Mouse (Mus musculus) midbrain, embryonic 16.5 days (tissue): ENCODE data around the gene Mrps9. TPM values are rescaled to one million over a fixed set of nuclear protein-coding genes. Genes with fewer than 3 reads are reported as not detected.
"Not testable (repeated sequence)": the region's sequence is repeated elsewhere in the genome, so short reads cannot be mapped to it uniquely, and the experiment has no call there.

Experiments used
- ATAC-seq: fragments of 200-750 bp; cut with Nextera tagmentation; 2 replicates; pipeline ENCODE4 v1.8.0; 2017; ENCODE audit warnings: moderate TSS enrichment
- H3K27ac ChIP-seq: fragments of 300-500 bp; sonication (generic); 2 replicates; pipeline ENCODE4 v1.5.1; 2014; ENCODE audit warnings: mild to moderate bottlenecking, low read length, mixed read lengths
- H3K27me3 ChIP-seq: fragments of 300-500 bp; sonication (generic); 2 replicates; pipeline ENCODE4 v1.6.1; 2014; ENCODE audit warnings: low read depth, low read length, mixed read lengths; ENCODE audit not compliant: control insufficient read depth, insufficient read depth
- H3K36me3 ChIP-seq: fragments of 300-500 bp; sonication (generic); 2 replicates; pipeline ENCODE4 v1.6.1; 2014; ENCODE audit warnings: mild to moderate bottlenecking, low read length, moderate library complexity, mixed read lengths; ENCODE audit not compliant: control insufficient read depth, insufficient read depth
- H3K4me1 ChIP-seq: fragments of 300-500 bp; sonication (generic); 2 replicates; pipeline ENCODE4 v1.6.1; 2014; ENCODE audit warnings: mild to moderate bottlenecking, low read length, mixed read lengths; ENCODE audit not compliant: control insufficient read depth, insufficient read depth
- H3K4me2 ChIP-seq: fragments of 300-500 bp; sonication (generic); 2 replicates; pipeline ENCODE4 v1.6.1; 2014; ENCODE audit warnings: mild to moderate bottlenecking, low read length, mixed read lengths
- H3K4me3 ChIP-seq: fragments of 300-500 bp; sonication (generic); 2 replicates; pipeline ENCODE4 v1.5.1; 2014; ENCODE audit warnings: low read depth, mild to moderate bottlenecking, low read length, moderate library complexity, mixed read lengths
- H3K9ac ChIP-seq: fragments of 300-500 bp; sonication (generic); 2 replicates; pipeline ENCODE4 v1.6.1; 2014; ENCODE audit warnings: low read depth, low read length, mixed read lengths
- H3K9me3 ChIP-seq: fragments of 300-500 bp; sonication (generic); replicated peaks from 2 replicates; pipeline ENCODE4 v1.6.1; 2014; ENCODE audit warnings: mild to moderate bottlenecking, low read length, mixed read lengths; ENCODE audit not compliant: control insufficient read depth, poor library complexity, severe bottlenecking
- WGBS: fragments of 180-500 bp; shearing (Covaris S2); extraction: QIAGEN DNeasy Blood & Tissue Kit; methylation state at CpG from one replicate; pipeline ENCODE4 v1.1.7; 2014; 5-methylcytosine and 5-hydroxymethylcytosine counted together
- polyA plus RNA-seq: library from polyadenylated mRNA; unstranded; fragments of >200 nt; fragmentation: Nextera tagmentation; extraction: Ambion mirVana; gene quantifications from 2 replicates; pipeline ENCODE4 v1.2.1, GENCODE M21; 2015

Mrps9 gene
- polyA plus RNA-seq, 1 experiment from 2014 or later: 31.8 TPM

- Histone ChIP-seq H3K9me3 (no peaks in the 10 kb centered on the region), H3K4me1 (no peaks in the 10 kb centered on the region), H3K4me2 (no peak overlapping the region), H3K27ac (no peak overlapping the region), H3K36me3 (no peaks in the 10 kb centered on the region; the same call in 1 of the 2 replicates), H3K27me3 (no peaks in the 10 kb centered on the region), H3K4me3 (no peak overlapping the region), H3K9ac (no peak overlapping the region)
- no peak for ATAC-seq
- WGBS: 94% methylated on average over 3 of the region's 3 CpGs
These were observed 16.2 kb downstream of the Mrps9 start for GRCm38 (mm10) chr1:42867188-42867587.

GRCm38 (mm10) chr1:42874174-42874573 is 23.1 kb downstream of the Mrps9 start:
- 75% methylated on average over 2 of the region's 2 CpGs for WGBS
- no peak overlapping the region for H3K9ac ChIP-seq

GRCm38 (mm10) chr1:42875271-42875670 is 24.2 kb downstream of the Mrps9 start:
- no peak for ATAC-seq
- H3K9ac ChIP-seq: no peak overlapping the region
- H3K4me1 ChIP-seq: peaks cover 14% of the 10 kb centered on the region
- H3K27me3 ChIP-seq: no peaks in the 10 kb centered on the region
- H3K9me3 ChIP-seq: no peaks in the 10 kb centered on the region
- no peaks in the 10 kb centered on the region for H3K36me3 ChIP-seq
- no peak overlapping the region for H3K4me2 ChIP-seq
- H3K4me3 ChIP-seq: no peak overlapping the region
- 84% methylated on average over 5 of the region's 5 CpGs for WGBS
- no peak overlapping the region for H3K27ac ChIP-seq

More at GRCm38 (mm10) chr1:42874174-42874573, 23.1 kb downstream of the Mrps9 start:
- H3K4me2 ChIP-seq: no peak overlapping the region
- no peaks in the 10 kb centered on the region for H3K9me3 ChIP-seq
- no peaks in the 10 kb centered on the region for H3K36me3 ChIP-seq
- no peaks in the 10 kb centered on the region for H3K27me3 ChIP-seq
- no peak overlapping the region for H3K4me3 ChIP-seq
- no peak overlapping the region for H3K27ac ChIP-seq
- H3K4me1 ChIP-seq: peaks cover 14% of the 10 kb centered on the region
- no peak for ATAC-seq

DNA sequence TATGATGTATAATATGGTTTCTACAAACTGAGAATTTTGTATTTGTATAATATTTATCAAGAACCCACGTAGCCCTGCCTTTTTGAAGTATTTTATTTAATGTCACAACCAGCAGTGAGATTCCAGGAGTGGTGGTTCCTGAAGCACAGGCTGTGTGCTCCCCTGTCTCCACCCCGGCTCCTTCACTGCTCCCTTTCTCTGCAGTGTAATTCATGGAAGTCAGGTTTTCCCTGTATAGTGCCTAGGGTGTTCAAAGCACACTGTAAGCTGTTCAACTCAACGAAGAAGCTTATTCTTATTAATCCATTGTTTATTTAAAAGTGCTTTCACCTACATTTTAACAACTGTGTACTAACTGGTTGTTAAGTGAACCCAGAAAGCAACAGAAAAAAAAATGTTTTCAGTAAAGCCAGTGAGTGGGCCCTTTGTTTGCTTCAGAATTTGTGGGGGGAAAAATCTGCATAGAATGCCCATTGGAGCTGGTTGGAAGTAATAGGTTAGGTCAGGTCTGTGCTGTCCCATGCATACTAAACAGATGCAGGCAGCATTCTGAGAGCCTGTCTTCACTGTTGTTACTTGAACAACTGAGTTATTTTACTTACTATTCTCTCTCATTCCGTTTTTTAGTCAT is 25.5 kb downstream of the Mrps9 start:
- no peaks in the 10 kb centered on the region for H3K9me3 ChIP-seq
- H3K4me2 ChIP-seq: peak overlapping the region; percentile 39
- H3K4me1 ChIP-seq: peaks cover 14% of the 10 kb centered on the region
- no peaks in the 10 kb centered on the region for H3K27me3 ChIP-seq
- no peak overlapping the region for H3K9ac ChIP-seq
- H3K4me3 ChIP-seq: no peak overlapping the region
- WGBS: 47% methylated on average over 4 of the region's 4 CpGs
- ATAC-seq: peak; percentile 73
- H3K36me3 ChIP-seq: no peaks in the 10 kb centered on the region
- peak overlapping the region; percentile 51 for H3K27ac ChIP-seq

GRCm38 (mm10) chr1:42877264-42877663 is 26.2 kb downstream of the Mrps9 start:
- Histone ChIP-seq H3K4me2 (peak overlapping the region; percentile 39), H3K9me3 (no peaks in the 10 kb centered on the region), H3K4me3 (no peak overlapping the region), H3K9ac (peak overlapping the region; percentile 38; the same call in 1 of the 2 replicates), H3K36me3 (no peaks in the 10 kb centered on the region), H3K27me3 (no peaks in the 10 kb centered on the region), H3K27ac (peak overlapping the region; percentile 51), H3K4me1 (peaks cover 14% of the 10 kb centered on the region)
- WGBS: 18% methylated on average over 10 of the region's 10 CpGs
- peak; percentile 93 for ATAC-seq

- Histone ChIP-seq H3K9ac (no peak overlapping the region), H3K4me2 (no peak overlapping the region), H3K27me3 (no peaks in the 10 kb centered on the region), H3K27ac (no peak overlapping the region), H3K9me3 (no peaks in the 10 kb centered on the region), H3K36me3 (no peaks in the 10 kb centered on the region), H3K4me1 (peaks cover 14% of the 10 kb centered on the region), H3K4me3 (no peak overlapping the region)
- WGBS: 96% methylated on average over 5 of the region's 5 CpGs
- no peak for ATAC-seq
These were observed 27.8 kb downstream of the Mrps9 start for GRCm38 (mm10) chr1:42878851-42879250.

- Histone ChIP-seq H3K4me1 (peaks cover 6% of the 10 kb centered on the region), H3K36me3 (no peaks in the 10 kb centered on the region), H3K27me3 (no peaks in the 10 kb centered on the region), H3K9me3 (no peaks in the 10 kb centered on the region), H3K9ac (no peak overlapping the region), H3K4me3 (no peak overlapping the region), H3K27ac (no peak overlapping the region), H3K4me2 (no peak overlapping the region)
- no peak for ATAC-seq
- WGBS: 99% methylated on average over 2 of the region's 2 CpGs
These were observed 31.2 kb downstream of the Mrps9 start for GRCm38 (mm10) chr1:42882258-42882657.

DNA sequence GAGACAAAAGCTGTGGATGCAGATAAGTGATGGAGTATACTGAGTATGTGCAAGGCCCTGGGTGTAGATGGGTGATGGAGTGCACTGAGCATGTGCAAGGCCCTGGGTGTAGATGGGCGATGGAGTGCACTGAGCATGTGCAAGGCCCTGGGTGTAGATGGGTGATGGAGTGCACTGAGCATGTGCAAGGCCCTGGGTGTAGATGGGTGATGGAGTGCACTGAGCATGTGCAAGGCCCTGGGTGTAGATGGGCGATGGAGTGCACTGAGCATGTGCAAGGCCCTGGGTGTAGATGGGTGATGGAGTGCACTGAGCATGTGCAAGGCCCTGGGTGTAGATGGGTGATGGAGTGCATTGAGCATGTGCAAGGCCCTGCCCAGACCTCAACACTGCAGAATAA is 32.4 kb downstream of the Mrps9 start:
- WGBS: 100% methylated on average over 1 of the region's 2 CpGs
- ATAC-seq: not testable (repeated sequence)

DNA sequence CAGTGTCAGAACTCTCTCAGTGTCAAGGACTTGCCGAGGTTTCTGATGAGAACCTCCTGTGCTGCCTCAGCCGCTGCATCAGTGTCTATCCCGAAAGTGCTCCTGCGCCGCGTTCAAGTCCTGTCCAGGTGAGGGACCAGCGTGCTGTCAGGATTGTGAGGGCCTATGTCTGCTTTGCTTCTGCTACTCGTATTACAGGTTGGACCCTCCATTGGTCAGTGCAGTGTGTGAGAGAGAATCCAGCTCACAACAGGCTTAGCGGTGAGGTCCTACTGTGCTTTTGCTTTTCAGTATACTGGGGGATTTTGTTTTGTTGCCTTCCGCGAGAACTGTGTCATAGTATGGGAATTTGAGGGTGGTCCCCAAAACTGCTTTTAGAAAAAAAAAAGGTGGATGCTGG is 36.8 kb downstream of the Mrps9 start:
- Histone ChIP-seq H3K27ac (no peak overlapping the region), H3K4me2 (no peak overlapping the region), H3K27me3 (no peaks in the 10 kb centered on the region), H3K9me3 (no peaks in the 10 kb centered on the region), H3K4me3 (no peak overlapping the region), H3K4me1 (peaks cover 18% of the 10 kb centered on the region), H3K36me3 (no peaks in the 10 kb centered on the region), H3K9ac (no peak overlapping the region)
- WGBS: 80% methylated on average over 11 of the region's 11 CpGs
- ATAC-seq: no peak

More for the DNA sequence above, 32.4 kb downstream of the Mrps9 start:
- not testable (repeated sequence) for H3K4me1 ChIP-seq, H3K4me2 ChIP-seq, H3K9ac ChIP-seq, H3K36me3 ChIP-seq, H3K27ac ChIP-seq, H3K9me3 ChIP-seq, H3K4me3 ChIP-seq, H3K27me3 ChIP-seq
